Mouse (Mus musculus) bone marrow macrophage, adult 2 months (primary cell): Measurements from ENCODE around the gene Dock4.

Experiments
- CTCF ChIP-seq: IDR thresholded peaks from 2 replicates; pipeline ENCODE4 v1.5.1; 2012; ENCODE audit warnings: low read depth, mild to moderate bottlenecking, low read length, moderate library complexity
- POLR2A ChIP-seq: IDR thresholded peaks from 2 replicates; pipeline ENCODE4 v1.6.1; 2012; ENCODE audit warnings: mild to moderate bottlenecking, low read depth, low read length, borderline replicate concordance

- TF ChIP-seq CTCF (no peak), POLR2A (no peak)
Measured at GRCm38 (mm10) chr12:40702233-40702792, 256.6 kb downstream of the Dock4 start.
